Mouse (Mus musculus): ENCODE data around the gene Ifi27l2a.
A peak's percentile ranks its signal among the peaks of the same experiment; 100 is the strongest.
"Not testable (repeated sequence)": the region's sequence is repeated elsewhere in the genome, so short reads cannot be mapped to it uniquely, and the experiment has no call there.

Ifi27l2a gene

DNA sequence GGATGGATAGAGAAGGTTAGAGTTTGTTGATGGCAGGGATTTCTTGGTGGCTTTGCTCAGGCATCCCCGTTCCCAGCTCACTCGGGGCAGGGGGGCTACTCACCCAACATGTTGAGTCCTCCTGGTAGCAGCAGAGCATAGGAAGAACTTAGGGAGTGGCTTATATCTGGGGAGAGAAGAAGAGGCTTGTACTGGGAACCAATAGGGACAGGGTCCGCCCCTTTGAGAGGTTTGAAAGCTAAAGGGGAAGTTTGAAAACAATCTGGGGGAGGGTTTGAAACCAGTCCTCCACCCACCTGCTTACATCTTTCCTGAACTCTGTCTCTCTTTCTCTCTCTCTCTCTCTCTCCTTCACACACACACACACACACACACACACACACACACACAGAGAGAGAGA lies at the start of gene Ifi27l2a:
Gene Ifi27l2a (minus strand): TSS at position 157 of the 400 bp plus-strand sequence.
- no peak for DNase-seq (ENCODE audit: extremely low spot score, low spot score)

- peak; percentile 59 for DNase-seq (ENCODE audit: extremely low spot score, low spot score)
Measured at GRCm38 (mm10) chr12:103492767-103493166, 49.3 kb upstream of the Ifi27l2a start.

DNA sequence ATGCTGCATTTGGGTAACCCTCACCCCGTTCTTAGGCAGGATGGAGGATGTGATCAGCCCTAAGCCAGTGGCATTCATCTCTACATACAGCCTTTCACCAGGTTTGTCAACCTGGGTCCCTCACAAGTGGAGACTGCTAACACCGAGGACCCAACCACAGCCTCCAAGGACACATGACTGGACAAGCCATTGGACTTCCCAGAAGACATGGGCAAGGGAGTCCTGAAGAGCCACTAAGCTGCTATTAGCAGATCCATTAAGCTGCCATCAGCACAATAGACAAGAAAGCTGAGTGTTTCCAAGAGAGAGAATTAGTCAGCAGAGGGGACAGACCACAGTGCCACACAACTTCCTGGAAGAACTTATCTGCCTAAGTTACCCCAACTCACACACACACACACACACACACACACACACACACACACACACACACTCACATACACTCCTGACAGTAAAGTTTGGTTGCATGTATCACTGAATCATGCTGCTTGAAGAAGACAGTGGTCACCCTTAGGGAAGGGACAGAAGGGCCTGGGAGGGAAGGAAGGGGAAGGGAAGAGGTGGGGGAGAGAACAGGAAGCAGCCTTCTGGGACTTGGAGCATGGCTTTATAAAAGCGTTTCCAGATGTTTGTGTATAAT lies 47.7 kb upstream of the Ifi27l2a start:
- DNase-seq (ENCODE audit: extremely low spot score, low spot score) = no peak

DNA sequence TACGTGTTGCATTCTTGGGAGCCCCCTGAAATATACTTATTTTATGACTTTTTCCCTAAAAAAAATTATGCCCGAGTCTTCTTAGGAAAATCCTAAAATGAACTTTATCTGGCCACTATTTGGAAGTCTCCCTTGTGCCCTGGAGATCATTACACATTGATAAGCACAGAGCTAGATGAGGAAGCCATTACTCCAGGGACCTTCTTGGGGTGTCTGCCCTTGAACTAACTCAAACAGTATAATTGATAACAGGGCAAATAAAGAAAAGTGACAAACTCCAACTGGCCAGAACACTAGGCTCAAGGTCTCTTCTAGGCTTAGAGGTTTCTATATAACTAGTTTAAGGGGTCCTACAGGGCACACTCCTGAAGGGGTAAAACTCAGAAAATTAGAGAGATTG lies 44.3 kb upstream of the Ifi27l2a start:
- DNase-seq (ENCODE audit: extremely low spot score, low spot score) = no peak

DNA sequence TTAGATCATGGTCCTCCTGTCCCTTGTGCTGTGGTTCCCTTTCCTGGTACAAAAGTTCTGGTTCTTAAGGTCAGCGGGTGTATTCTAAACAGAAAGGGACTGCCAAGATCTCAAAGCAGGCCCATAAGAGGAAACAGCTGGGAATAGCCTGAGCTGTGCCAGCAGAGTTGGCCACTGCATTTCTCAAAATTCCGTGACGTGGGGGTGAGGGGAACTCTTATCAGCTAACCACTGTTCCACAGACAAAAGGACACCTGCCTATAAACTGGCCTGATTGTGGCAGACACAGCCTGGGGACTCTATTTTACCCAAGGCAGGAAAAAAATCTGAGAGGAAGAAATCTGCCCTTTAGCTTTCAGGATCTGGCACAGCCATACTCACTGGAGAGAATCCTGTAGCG lies 43.8 kb upstream of the Ifi27l2a start:
- DNase-seq (ENCODE audit: extremely low spot score, low spot score) = no peak

DNA sequence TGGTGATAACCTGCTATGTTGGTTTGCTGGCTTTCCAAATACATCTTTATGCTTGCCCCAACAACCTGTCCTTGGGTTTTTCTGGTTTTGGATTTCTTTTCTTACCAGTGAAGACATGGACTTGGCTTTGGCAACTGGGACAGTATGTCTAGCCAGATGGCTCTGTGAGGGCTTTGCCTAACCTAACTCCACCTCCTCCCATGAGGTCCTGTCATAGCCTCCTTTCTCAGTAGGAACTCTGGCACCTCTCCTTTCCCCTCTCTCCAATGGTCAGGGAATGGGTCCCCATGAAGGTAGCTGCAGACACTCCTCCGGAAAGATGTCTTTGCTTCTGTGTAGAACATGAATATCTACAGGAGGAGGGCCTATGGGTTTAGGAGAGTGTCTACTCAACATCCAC lies 43.2 kb upstream of the Ifi27l2a start:
- no peak for DNase-seq (ENCODE audit: extremely low spot score, low spot score)

DNA sequence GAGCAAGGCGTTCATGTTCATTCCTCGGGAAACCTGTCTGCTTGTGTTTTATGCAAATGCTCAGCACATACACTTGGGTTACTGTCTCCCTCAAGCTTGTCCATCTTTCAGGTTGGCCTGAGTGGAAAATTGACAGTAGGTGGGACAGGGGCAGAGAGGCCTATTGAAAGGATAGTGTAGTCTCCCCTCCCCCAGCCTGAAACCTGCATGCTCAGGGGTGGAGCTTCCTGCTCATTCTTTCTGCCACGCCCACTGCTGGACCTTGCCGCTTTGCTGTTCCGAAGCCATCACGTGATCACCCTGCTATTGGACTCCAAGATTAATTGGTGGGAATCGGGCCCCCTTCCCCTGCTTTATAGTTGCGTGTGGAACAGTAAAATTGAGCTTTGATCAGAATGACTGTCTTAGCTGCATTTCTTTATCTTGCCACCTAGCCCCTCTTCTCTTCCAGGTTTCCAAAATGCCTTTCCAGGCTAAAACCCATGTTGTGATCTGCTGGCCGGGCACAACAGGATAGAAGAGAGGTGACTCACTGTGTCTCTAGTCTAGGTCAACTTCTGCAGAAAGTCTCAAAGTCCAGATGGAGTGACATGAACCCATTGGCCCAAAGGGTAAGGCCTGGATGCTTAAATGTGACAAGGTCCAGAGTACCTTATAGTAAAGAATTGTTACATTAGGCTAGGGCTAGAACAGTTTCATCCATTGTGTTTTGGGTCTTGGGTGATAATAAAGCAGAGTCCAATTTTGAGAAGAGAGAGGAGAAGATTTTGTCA lies 40.9 kb upstream of the Ifi27l2a start:
- not testable (repeated sequence) for DNase-seq (ENCODE audit: extremely low spot score, low spot score)

- DNase-seq (ENCODE audit: extremely low spot score, low spot score) = no peak
Measured at GRCm38 (mm10) chr12:103482781-103483180, 39.3 kb upstream of the Ifi27l2a start.

GRCm38 (mm10) chr12:103481671-103482070 lies 38.2 kb upstream of the Ifi27l2a start:
- no peak for DNase-seq (ENCODE audit: extremely low spot score, low spot score)

DNA sequence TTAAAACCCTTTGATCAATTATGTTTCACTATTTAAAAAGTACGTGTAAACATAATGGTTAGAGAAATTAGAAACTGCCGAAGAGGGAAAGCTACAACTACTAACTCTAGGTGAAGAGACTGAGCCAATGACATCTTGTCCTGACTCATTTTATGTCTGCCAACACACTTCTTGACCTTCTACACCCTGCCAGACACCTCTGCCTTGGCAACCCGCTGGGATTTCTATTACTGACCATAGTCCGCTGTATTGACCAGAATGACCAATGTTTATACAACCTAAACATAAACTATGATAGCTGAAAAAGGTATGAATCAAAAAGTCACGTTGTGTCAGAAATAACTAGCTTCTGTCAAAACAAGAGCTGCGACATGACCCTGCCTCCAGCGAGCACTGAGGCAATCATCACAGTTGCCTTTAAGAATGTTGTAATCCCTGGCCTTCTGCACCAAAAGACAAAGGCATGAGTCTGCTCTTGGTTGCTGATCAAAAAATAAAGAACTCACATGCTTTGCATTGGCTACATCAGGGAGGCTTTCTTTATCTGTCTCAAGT lies 34.1 kb upstream of the Ifi27l2a start:
- no peak for DNase-seq (ENCODE audit: extremely low spot score, low spot score)

GRCm38 (mm10) chr12:103476779-103477389 lies 33.4 kb upstream of the Ifi27l2a start:
- DNase-seq (ENCODE audit: extremely low spot score, low spot score) = no peak

GRCm38 (mm10) chr12:103474481-103474880 lies 31.0 kb upstream of the Ifi27l2a start:
- no peak for DNase-seq (ENCODE audit: extremely low spot score, low spot score)

DNA sequence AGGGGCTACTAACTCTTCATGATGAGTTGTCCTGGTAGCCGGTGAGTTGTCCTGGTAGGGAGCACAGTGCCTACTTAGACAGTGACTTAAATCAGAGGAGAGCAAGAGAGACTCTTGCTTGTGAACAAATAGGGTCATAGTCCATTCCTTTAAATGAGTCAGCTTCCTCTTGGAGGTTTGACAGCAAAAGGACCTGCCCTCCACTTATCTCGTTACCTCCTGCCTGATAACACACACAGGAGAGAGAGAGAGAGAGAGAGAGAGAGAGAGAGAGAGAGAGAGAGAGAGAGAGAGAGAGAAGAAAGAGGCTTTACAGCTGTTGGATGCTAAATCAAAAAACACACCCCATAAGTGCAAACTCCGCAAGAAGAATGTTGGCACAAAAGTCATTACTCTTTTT lies 13.7 kb upstream of the Ifi27l2a start, which contains the start of gene Ifi27l2b:
Gene Ifi27l2b (minus strand): TSS at position 84 of the 400 bp plus-strand sequence.
- no peak for DNase-seq (ENCODE audit: extremely low spot score, low spot score)

- not testable (repeated sequence) for DNase-seq (ENCODE audit: extremely low spot score, low spot score)
Measured at GRCm38 (mm10) chr12:103456727-103457126, 13.2 kb upstream of the Ifi27l2a start.

DNA sequence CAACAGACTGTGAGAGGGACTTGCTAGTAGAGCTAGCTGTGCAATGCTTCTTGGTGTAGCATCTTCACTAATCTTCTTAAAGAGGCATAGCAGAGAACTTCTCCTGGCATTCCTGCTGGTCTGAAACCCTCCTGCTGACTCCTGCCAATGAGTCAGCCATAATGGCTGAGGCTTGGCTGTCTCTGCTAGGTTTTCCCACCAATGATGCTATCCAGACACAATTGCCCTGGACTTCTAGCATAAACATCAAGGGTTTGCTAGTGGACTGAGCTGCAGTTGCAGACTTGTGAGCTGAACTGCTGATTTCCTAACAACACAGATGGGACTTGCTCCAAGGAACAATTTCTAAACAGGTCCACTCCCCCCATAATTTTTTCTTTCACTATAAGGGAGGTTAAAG lies 9.9 kb upstream of the Ifi27l2a start:
- no peak for DNase-seq (ENCODE audit: extremely low spot score, low spot score)

DNA sequence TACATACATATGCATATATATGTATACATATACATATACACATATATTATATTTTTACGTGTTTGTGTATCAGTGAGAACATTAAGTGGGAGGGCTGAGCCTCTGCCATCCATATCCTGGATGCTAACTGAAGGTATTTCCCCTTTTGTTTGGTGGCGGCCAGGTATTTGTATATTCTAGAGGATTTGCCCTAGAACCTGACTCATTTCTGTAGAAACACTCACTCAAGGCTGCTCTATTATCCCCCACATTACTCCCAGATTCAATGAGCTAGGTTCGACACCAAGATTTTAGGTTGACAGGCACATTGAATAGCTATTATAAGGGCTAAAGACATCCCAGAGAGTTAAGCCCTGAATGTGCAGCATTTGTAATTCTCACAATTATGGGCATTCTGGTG lies 1.6 kb upstream of the Ifi27l2a start:
- no peak for DNase-seq (ENCODE audit: extremely low spot score, low spot score)

- not testable (repeated sequence) for DNase-seq (ENCODE audit: extremely low spot score, low spot score)
Measured at GRCm38 (mm10) chr12:103444261-103444660, 781 bp upstream of the Ifi27l2a start.

GRCm38 (mm10) chr12:103437601-103438000 lies 5.9 kb downstream of the Ifi27l2a start:
- DNase-seq (ENCODE audit: extremely low spot score, low spot score) = no peak

DNA sequence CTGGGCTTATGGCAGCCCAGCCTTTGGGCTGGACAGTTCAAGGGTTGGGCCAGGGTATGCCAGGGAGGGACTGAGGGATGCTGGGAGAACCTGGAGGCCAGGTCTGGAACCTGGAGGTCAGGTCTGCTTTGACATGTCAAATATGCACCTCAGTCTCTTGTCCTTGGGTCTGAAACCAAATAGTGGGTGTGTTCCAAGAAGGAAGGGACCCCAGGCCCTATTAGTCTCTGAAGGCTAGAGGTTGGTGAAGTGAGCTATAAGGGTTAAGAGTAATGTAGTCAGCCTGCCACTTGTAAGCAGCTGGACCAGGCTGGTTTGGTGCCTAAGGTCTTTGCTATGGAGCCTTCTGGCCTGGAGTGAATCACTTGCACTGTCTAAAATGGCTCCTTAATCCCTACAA lies 8.6 kb downstream of the Ifi27l2a start:
- no peak for DNase-seq (ENCODE audit: extremely low spot score, low spot score)

DNA sequence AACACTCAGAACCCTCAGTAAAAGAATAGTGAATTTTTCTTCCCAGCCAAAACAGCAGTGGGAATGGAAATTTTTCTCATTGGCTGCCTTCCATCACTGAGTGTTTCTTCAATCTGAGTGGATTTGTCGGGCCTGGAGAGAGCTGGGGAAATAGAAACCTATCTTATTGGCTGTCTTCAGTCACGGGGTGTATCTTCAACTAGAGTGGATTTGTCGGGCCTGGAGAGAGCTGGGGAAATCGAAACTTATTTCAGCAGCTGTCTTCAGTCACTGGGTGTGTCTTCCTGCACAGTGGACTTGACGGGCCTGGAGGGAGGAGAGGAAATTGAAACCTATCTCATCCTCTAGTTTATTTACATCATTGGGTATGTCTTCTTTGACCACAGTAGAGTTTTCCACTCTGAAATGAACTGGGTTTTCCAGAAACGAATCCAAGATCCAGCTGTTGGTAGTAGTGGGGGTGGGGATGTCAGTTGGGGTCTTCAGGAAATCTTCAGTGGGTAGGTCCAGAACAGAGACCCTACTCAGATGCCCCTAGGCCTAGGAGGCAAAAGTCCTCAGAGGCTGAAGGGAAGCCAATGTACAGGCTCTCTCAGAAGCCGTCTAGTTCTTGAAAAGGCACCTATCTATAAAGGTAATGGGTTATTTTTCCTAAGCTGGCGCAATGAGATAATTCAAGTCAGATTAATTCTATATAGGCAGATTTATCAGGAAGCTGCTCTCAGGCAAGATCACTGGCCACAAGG lies 9.3 kb downstream of the Ifi27l2a start, which contains the start of gene Ifi27:
Gene Ifi27 (plus strand): TSS at position 226 of the 746 bp plus-strand sequence.
- DNase-seq (ENCODE audit: extremely low spot score, low spot score) = no peak

DNA sequence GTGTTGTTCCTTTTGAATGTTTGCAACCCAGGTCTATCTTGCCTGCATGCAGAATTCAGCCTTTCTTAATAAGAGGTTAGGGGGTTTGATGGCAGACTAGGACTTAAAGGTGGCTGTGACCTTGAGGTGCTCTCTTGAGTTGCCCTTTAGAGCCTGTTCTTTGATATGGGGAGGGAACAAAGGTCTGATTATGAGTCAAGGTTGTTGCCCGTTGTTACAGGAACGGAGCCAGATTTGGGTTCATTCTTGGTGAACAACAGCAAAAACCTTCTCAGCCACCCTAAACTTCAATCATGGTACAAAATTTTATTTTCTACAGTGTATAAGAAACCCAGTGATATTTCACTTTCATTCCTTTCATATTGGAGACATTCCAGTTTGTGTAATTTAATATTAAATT lies 10.1 kb downstream of the Ifi27l2a start:
- DNase-seq (ENCODE audit: extremely low spot score, low spot score) = no peak
